Mouse (Mus musculus) ES-E14 (cell line): ENCODE results near the gene Cpe.

ENCODE experiments used
- CHD2 ChIP-seq: IDR thresholded peaks from 2 replicates; pipeline ENCODE4 v1.6.1; 2014; ENCODE audit warnings: mild to moderate bottlenecking, low read depth, low read length, inconsistent platforms
- HCFC1 ChIP-seq: IDR thresholded peaks from 2 replicates; pipeline ENCODE4 v1.6.1; 2012; ENCODE audit warnings: low read length, inconsistent platforms, borderline replicate concordance; ENCODE audit not compliant: insufficient read depth
- ZC3H11A ChIP-seq: IDR thresholded peaks from 2 replicates; pipeline ENCODE4 v1.6.1; 2012; ENCODE audit warnings: low read depth, mild to moderate bottlenecking, inconsistent platforms, low read length, borderline replicate concordance
- ZNF384 ChIP-seq: IDR thresholded peaks from 2 replicates; pipeline ENCODE4 v1.6.1; 2012; ENCODE audit warnings: low read depth, low read length, inconsistent platforms

GRCm38 (mm10) chr8:64619661-64620060 is 73.2 kb downstream of the Cpe start:
- TF ChIP-seq HCFC1: no peak
- no peak for TF ChIP-seq CHD2
- no peak for TF ChIP-seq ZC3H11A
- TF ChIP-seq ZNF384: no peak
